Mouse (Mus musculus) neural tube, embryonic 11.5 days (tissue): Measurements from ENCODE around the gene Gm3633. TPM values are rescaled to one million over a fixed set of nuclear protein-coding genes. Genes with fewer than 3 reads are reported as not detected.
"Not testable (repeated sequence)": the region's sequence is repeated elsewhere in the genome, so short reads cannot be mapped to it uniquely, and the experiment has no call there.

Experiments used
- ATAC-seq: fragments of 200-750 bp; cut with Nextera tagmentation; 2 replicates; pipeline ENCODE4 v1.8.0; 2017; ENCODE audit warnings: moderate number of reproducible peaks, mild to moderate bottlenecking, moderate TSS enrichment, moderate library complexity; ENCODE audit not compliant: insufficient read depth, low FRiP score, low TSS enrichment
- DNase-seq: peaks from one replicate; pipeline ENCODE4 v3.0.0-alpha.2; 2015; ENCODE audit warnings: low spot score
- H3K27ac ChIP-seq: fragments of 300-500 bp; sonication (generic); 2 replicates; pipeline ENCODE4 v1.5.1; 2014; ENCODE audit warnings: low read depth, mild to moderate bottlenecking, low read length
- H3K27me3 ChIP-seq: fragments of 300-500 bp; sonication (generic); 2 replicates; pipeline ENCODE4 v1.6.1; 2014; ENCODE audit warnings: mild to moderate bottlenecking, low read length, mixed read lengths; ENCODE audit not compliant: control insufficient read depth, insufficient read depth
- H3K36me3 ChIP-seq: fragments of 300-500 bp; sonication (generic); 2 replicates; pipeline ENCODE4 v1.6.1; 2014; ENCODE audit warnings: mild to moderate bottlenecking, low read length, moderate library complexity, mixed read lengths; ENCODE audit not compliant: control insufficient read depth, insufficient read depth
- H3K4me1 ChIP-seq: fragments of 300-500 bp; sonication (generic); 2 replicates; pipeline ENCODE4 v1.6.1; 2014; ENCODE audit warnings: low read length, mixed read lengths; ENCODE audit not compliant: control insufficient read depth, insufficient read depth
- H3K4me2 ChIP-seq: fragments of 300-500 bp; sonication (generic); 2 replicates; pipeline ENCODE4 v1.6.1; 2014; ENCODE audit warnings: low read depth, mild to moderate bottlenecking, moderate library complexity
- H3K4me3 ChIP-seq: fragments of 300-500 bp; sonication (generic); 2 replicates; pipeline ENCODE4 v1.5.1; 2014; ENCODE audit warnings: low read depth, low read length
- H3K9ac ChIP-seq: fragments of 300-500 bp; sonication (generic); 2 replicates; pipeline ENCODE4 v1.6.1; 2014; ENCODE audit warnings: mild to moderate bottlenecking, low read length
- H3K9me3 ChIP-seq: fragments of 300-500 bp; sonication (generic); 2 replicates; pipeline ENCODE4 v1.6.1; 2016; ENCODE audit warnings: low read length; ENCODE audit not compliant: control insufficient read depth
- WGBS: fragments of 180-500 bp; shearing (Covaris S2); extraction: QIAGEN DNeasy Blood & Tissue Kit; methylation state at CpG from one replicate; pipeline ENCODE4 v1.1.7; 2014; 5-methylcytosine and 5-hydroxymethylcytosine counted together
- microRNA-seq: library from miRNA; unstranded; fragments of <30 nt; microRNA quantifications from one replicate; pipeline ENCODE4, GENCODE M21; 2016
- polyA plus RNA-seq: library from polyadenylated mRNA; unstranded; fragments of >200 nt; fragmentation: Nextera tagmentation; extraction: Ambion mirVana; gene quantifications from 2 replicates; pipeline ENCODE4 v1.2.1, GENCODE M21; 2014

The Gm3633 gene
- not detected in 2 replicates for polyA plus RNA-seq

DNA sequence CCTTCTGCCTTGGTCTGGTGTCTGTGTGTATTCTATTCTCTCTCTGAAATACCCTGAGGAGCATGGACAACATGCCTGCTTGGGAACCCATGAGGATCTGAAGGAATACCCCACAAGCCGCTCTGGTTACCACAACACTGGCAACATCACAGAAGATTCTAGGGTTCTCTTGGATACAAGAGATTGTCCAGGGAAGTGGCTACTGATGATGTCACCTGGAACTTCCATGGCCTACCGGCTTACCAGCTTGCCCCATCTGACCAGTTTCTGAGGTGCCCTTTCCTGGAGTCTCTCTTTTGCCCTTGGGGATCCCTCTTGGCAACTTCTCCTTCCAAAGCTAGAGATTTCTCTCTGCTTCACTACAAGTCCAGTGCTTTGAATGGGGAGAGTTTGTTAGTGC, at the start of gene Gm3633:
TSS of gene Gm3633 (minus strand) at position 101 of the 400 bp plus-strand sequence.
- 60% methylated on average over 1 of the region's 2 CpGs for WGBS
- not testable (repeated sequence) for ATAC-seq, H3K27ac ChIP-seq, H3K9ac ChIP-seq, H3K27me3 ChIP-seq, DNase-seq, H3K36me3 ChIP-seq, H3K9me3 ChIP-seq, H3K4me2 ChIP-seq, H3K4me3 ChIP-seq, H3K4me1 ChIP-seq

- not testable (repeated sequence) for H3K36me3 ChIP-seq, H3K4me2 ChIP-seq, H3K9ac ChIP-seq, DNase-seq, H3K27me3 ChIP-seq, H3K27ac ChIP-seq, ATAC-seq, H3K9me3 ChIP-seq, H3K4me3 ChIP-seq, H3K4me1 ChIP-seq
- no CpG with 5 or more reads among the region's 1 CpGs for WGBS
These were observed 13.9 kb upstream of the Gm3633 start, which contains the start of gene Gm10378 for GRCm38 (mm10) chr14:42655638-42656037. Gm10378 (plus strand) TSS chr14:42655938.

DNA sequence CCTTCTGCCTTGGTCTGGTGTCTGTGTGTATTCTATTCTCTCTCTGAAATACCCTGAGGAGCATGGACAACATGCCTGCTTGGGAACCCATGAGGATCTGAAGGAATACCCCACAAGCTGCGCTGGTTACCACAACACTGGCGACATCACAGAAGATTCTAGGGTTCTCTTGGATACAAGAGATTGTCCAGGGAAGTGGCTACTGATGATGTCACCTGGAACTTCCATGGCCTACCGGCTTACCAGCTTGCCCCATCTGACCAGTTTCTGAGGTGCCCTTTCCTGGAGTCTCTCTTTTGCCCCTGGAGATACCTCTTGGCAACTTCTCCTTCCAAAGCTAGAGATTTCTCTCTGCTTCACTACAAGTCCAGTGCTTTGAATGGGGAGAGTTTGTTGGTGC, 41.9 kb downstream of the Gm3633 start, which contains the start of gene Gm17124:
TSS of gene Gm17124 (minus strand) at position 101 of the 400 bp plus-strand sequence.
- H3K27ac ChIP-seq, ATAC-seq, H3K9me3 ChIP-seq, H3K9ac ChIP-seq, DNase-seq, H3K4me2 ChIP-seq, H3K27me3 ChIP-seq, H3K4me1 ChIP-seq, H3K4me3 ChIP-seq, H3K36me3 ChIP-seq: not testable (repeated sequence)
- no CpG with 5 or more reads among the region's 3 CpGs for WGBS

Small RNAs within 50 kb of the gene (microRNA-seq; reads per million reads assigned to microRNA genes)
- not detected for gene Gm23620
- not detected for gene Gm25228

Other genes with a start within 250 kb of the Gm3633 start
- gene Gm8005, start 202.2 kb downstream of the Gm3633 start, polyA plus RNA-seq, result not detected in 2 replicates
- not detected in 2 replicates for gene Gm8011, start 178.0 kb downstream of the Gm3633 start, polyA plus RNA-seq
- gene Gm8020, start 139.6 kb downstream of the Gm3633 start, polyA plus RNA-seq, result not detected in 2 replicates
- not detected in 2 replicates for gene Gm8024, start 117.6 kb downstream of the Gm3633 start, polyA plus RNA-seq
- gene Gm17124, start 42.0 kb downstream of the Gm3633 start, polyA plus RNA-seq, result not detected in 2 replicates
- not detected in 2 replicates for gene Gm10378, start 14.0 kb upstream of the Gm3633 start, polyA plus RNA-seq
- gene Gm3015, start 126.9 kb upstream of the Gm3633 start, polyA plus RNA-seq, result not detected in 2 replicates
- not detected in 2 replicates for gene Gm10377, start 156.1 kb upstream of the Gm3633 start, polyA plus RNA-seq
- gene Gm21977, start 211.6 kb upstream of the Gm3633 start, polyA plus RNA-seq, result not detected in 2 replicates